Mouse (Mus musculus) embryonic facial prominence, embryonic 12.5 days (tissue): Measurements from ENCODE around the gene Ppp1r14d. TPM values are rescaled to one million over a fixed set of nuclear protein-coding genes. Genes with fewer than 3 reads are reported as not detected.

Source experiments
- ATAC-seq: fragments of 200-750 bp; cut with Nextera tagmentation; 2 replicates; pipeline ENCODE4 v1.8.0; 2017; ENCODE audit not compliant: insufficient number of reproducible peaks, insufficient read depth, low FRiP score, low TSS enrichment
- H3K27ac ChIP-seq: fragments of 300-500 bp; sonication (generic); 2 replicates; pipeline ENCODE4 v1.5.1; 2016; ENCODE audit warnings: mild to moderate bottlenecking
- H3K27me3 ChIP-seq: fragments of 300-500 bp; sonication (generic); 2 replicates; pipeline ENCODE4 v1.6.1; 2016; ENCODE audit warnings: mild to moderate bottlenecking, moderate library complexity
- H3K36me3 ChIP-seq: fragments of 300-500 bp; sonication (generic); 2 replicates; pipeline ENCODE4 v1.6.1; 2016; ENCODE audit warnings: mild to moderate bottlenecking
- H3K4me1 ChIP-seq: fragments of 300-500 bp; sonication (generic); 2 replicates; pipeline ENCODE4 v1.6.1; 2016
- H3K4me2 ChIP-seq: fragments of 300-500 bp; sonication (generic); replicated peaks from 2 replicates; pipeline ENCODE4 v1.6.1; 2016; ENCODE audit warnings: mild to moderate bottlenecking, moderate library complexity
- H3K4me3 ChIP-seq: fragments of 300-500 bp; sonication (generic); 2 replicates; pipeline ENCODE4 v1.5.1; 2016; ENCODE audit warnings: mild to moderate bottlenecking
- H3K9ac ChIP-seq: fragments of 300-500 bp; sonication (generic); 2 replicates; pipeline ENCODE4 v1.6.1; 2016; ENCODE audit warnings: mild to moderate bottlenecking, moderate library complexity
- H3K9me3 ChIP-seq: fragments of 300-500 bp; sonication (generic); 2 replicates; pipeline ENCODE4 v1.6.1; 2016; ENCODE audit warnings: mild to moderate bottlenecking, moderate library complexity
- WGBS: fragments of 180-500 bp; shearing (Covaris S2); methylation state at CpG from one replicate; pipeline ENCODE4 v1.1.7; 2016; 5-methylcytosine and 5-hydroxymethylcytosine counted together
- polyA plus RNA-seq: library from polyadenylated mRNA; unstranded; fragments of >200 nt; fragmentation: Nextera tagmentation; extraction: Ambion mirVana; gene quantifications from 2 replicates; pipeline ENCODE4 v1.2.1, GENCODE M21; 2016

The Ppp1r14d gene
- polyA plus RNA-seq, 1 experiment from 2014 or later, result 0.28 TPM

DNA sequence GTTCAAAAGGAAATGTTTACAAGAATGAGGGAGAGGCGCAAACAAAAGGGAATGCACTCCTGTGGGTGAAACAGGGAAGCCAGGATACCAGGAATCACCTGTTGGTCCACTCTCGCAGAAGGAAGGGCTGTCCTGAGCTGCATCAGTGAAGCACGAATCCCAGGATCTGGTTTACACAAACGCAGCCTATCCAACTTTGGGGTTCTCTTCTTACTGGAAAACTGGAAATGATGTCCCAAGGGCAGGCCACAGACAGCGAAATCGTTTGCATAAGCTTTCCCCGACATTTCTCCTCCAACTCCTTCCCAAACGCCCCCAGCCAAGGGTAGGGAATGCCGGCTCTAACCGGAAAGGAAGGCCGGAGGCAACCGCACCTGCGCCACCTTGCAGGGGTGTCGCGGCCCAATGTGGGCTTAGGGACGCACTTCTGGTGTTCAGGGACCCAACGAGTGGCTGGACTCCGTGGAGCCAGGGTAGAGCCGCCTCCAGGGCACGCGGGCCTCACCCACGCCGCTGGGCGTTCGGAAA, 7.0 kb upstream of the Ppp1r14d start:
- H3K9me3 ChIP-seq, result no peaks in the 10 kb centered on the region
- H3K36me3 ChIP-seq, result no peaks in the 10 kb centered on the region
- ATAC-seq, result no peak; the same call in 1 of the 2 replicates
- H3K4me3 ChIP-seq, result peak overlapping the region; percentile 46
- H3K9ac ChIP-seq, result peak overlapping the region; percentile 54
- H3K4me2 ChIP-seq, result peak overlapping the region; percentile 77
- no peak overlapping the region for H3K27ac ChIP-seq
- H3K4me1 ChIP-seq, result peaks cover 12% of the 10 kb centered on the region; the same call in 1 of the 2 replicates
- peaks cover 64% of the 10 kb centered on the region for H3K27me3 ChIP-seq
- WGBS, result 4% methylated on average over 25 of the region's 25 CpGs

DNA sequence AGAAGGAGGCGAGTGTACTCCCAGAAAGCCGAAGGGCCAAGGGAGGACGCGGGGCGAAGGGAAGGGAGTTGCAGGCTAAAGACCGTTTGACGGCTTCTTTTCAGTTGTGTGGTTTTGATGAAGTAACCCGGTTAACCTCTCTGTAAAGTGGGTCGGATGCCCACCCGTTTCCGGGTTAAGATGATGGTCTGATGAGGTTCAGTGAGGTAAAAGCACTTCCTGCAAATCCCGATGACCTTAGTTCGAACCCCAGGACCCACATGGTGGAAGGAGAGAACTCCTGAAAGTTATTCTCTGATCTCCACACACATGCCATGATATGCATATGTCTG, 20.6 kb downstream of the Ppp1r14d start:
- no peak; the same call in 1 of the 2 replicates for ATAC-seq
- H3K4me3 ChIP-seq, result peak overlapping the region; percentile 71
- H3K4me2 ChIP-seq, result peak overlapping the region; percentile 67
- H3K9me3 ChIP-seq, result no peaks in the 10 kb centered on the region
- H3K9ac ChIP-seq, result peak overlapping the region; percentile 77
- WGBS, result 1% methylated on average over 13 of the region's 13 CpGs
- H3K27me3 ChIP-seq, result no peaks in the 10 kb centered on the region
- H3K27ac ChIP-seq, result peak overlapping the region; percentile 91; the same call in 1 of the 2 replicates
- H3K36me3 ChIP-seq, result peaks cover 29% of the 10 kb centered on the region
- peaks cover 7% of the 10 kb centered on the region; the same call in 1 of the 2 replicates for H3K4me1 ChIP-seq

- WGBS, result under 1% methylated on average over 51 of the region's 51 CpGs
- no peaks in the 10 kb centered on the region for H3K9me3 ChIP-seq
Measured at GRCm38 (mm10) chr2:119208344-119209175, 21.1 kb downstream of the Ppp1r14d start, which contains the start of the genes Zfyve19 and Dnajc17. Zfyve19 (plus strand) TSS chr2:119208617. Dnajc17 (minus strand) TSS chr2:119208795.

GRCm38 (mm10) chr2:119207961-119208343, 21.8 kb downstream of the Ppp1r14d start:
- 20% methylated on average over 6 of the region's 6 CpGs for WGBS

More at GRCm38 (mm10) chr2:119208344-119209175, 21.1 kb downstream of the Ppp1r14d start, which contains the start of the genes Zfyve19 and Dnajc17:
- peak; percentile 98 for ATAC-seq
- peaks cover 29% of the 10 kb centered on the region for H3K36me3 ChIP-seq
- peak within 1 kb of the TSS; percentile 71 for H3K4me3 ChIP-seq
- H3K4me1 ChIP-seq, result peaks cover 7% of the 10 kb centered on the region; the same call in 1 of the 2 replicates
- peak within 1 kb of the TSS; percentile 67 for H3K4me2 ChIP-seq
- H3K27ac ChIP-seq, result peak within 1 kb of the TSS; percentile 91
- peak within 1 kb of the TSS; percentile 77 for H3K9ac ChIP-seq
- H3K27me3 ChIP-seq, result no peaks in the 10 kb centered on the region

GRCm38 (mm10) chr2:119203871-119204460, 25.7 kb downstream of the Ppp1r14d start:
- WGBS, result 85% methylated on average over 4 of the region's 4 CpGs

More at GRCm38 (mm10) chr2:119207961-119208343, 21.8 kb downstream of the Ppp1r14d start:
- ATAC-seq, result no peak
- H3K4me1 ChIP-seq, result peaks cover 7% of the 10 kb centered on the region; the same call in 1 of the 2 replicates
- no peaks in the 10 kb centered on the region for H3K9me3 ChIP-seq
- H3K36me3 ChIP-seq, result peaks cover 25% of the 10 kb centered on the region
- peak overlapping the region; percentile 91 for H3K27ac ChIP-seq
- H3K9ac ChIP-seq, result peak overlapping the region; percentile 77
- peak overlapping the region; percentile 71 for H3K4me3 ChIP-seq
- H3K4me2 ChIP-seq, result peak overlapping the region; percentile 58
- no peaks in the 10 kb centered on the region for H3K27me3 ChIP-seq

GRCm38 (mm10) chr2:119202914-119203453, 26.7 kb downstream of the Ppp1r14d start:
- no peak overlapping the region for H3K4me3 ChIP-seq
- no peaks in the 10 kb centered on the region for H3K9me3 ChIP-seq
- H3K36me3 ChIP-seq, result no peaks in the 10 kb centered on the region
- no peak overlapping the region for H3K4me2 ChIP-seq
- H3K27me3 ChIP-seq, result no peaks in the 10 kb centered on the region
- H3K27ac ChIP-seq, result 0 out of 2 replicates have a peak overlapping the region, but pooled peaks have one; percentile 13
- peaks cover 7% of the 10 kb centered on the region; the same call in 1 of the 2 replicates for H3K4me1 ChIP-seq
- WGBS, result 67% methylated on average over 5 of the region's 5 CpGs
- H3K9ac ChIP-seq, result no peak overlapping the region
- no peak for ATAC-seq

More at GRCm38 (mm10) chr2:119203871-119204460, 25.7 kb downstream of the Ppp1r14d start:
- Histone ChIP-seq H3K4me1 (peaks cover 2% of the 10 kb centered on the region; the same call in 1 of the 2 replicates), H3K27me3 (no peaks in the 10 kb centered on the region), H3K36me3 (no peaks in the 10 kb centered on the region), H3K9ac (no peak overlapping the region), H3K4me3 (no peak overlapping the region), H3K9me3 (no peaks in the 10 kb centered on the region), H3K27ac (no peak overlapping the region), H3K4me2 (no peak overlapping the region)
- ATAC-seq, result no peak

GRCm38 (mm10) chr2:119198934-119199333, 30.8 kb downstream of the Ppp1r14d start:
- no peak overlapping the region for H3K27ac ChIP-seq
- H3K4me3 ChIP-seq, result no peak overlapping the region
- no peaks in the 10 kb centered on the region for H3K9me3 ChIP-seq
- H3K36me3 ChIP-seq, result no peaks in the 10 kb centered on the region
- WGBS, result 67% methylated on average over 3 of the region's 3 CpGs
- H3K4me2 ChIP-seq, result no peak overlapping the region
- H3K4me1 ChIP-seq, result peaks cover 14% of the 10 kb centered on the region
- ATAC-seq, result no peak
- H3K9ac ChIP-seq, result no peak overlapping the region
- H3K27me3 ChIP-seq, result no peaks in the 10 kb centered on the region

DNA sequence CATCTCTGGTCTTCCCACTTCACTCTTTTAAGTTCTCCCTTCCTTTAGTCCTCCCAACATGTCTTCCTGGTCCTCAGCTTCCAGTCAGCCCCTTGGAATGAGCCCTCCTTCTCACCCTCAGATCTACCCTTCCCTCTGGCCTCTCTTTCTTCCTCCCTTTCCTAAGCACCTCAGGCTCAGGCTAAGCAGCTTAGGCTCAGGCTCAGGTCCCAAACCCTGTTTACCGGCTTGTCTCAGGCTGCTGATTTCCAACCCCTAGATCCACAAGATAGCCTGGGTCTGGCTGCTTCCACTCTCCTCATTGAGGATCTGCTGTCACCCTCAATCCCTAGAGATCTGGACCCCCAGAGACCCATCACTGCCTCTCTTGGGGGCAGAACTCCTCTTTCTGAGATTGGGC, 31.7 kb downstream of the Ppp1r14d start:
- 16% methylated on average over 1 of the region's 1 CpGs for WGBS
- peaks cover 14% of the 10 kb centered on the region for H3K4me1 ChIP-seq
- no peak for ATAC-seq
- H3K9me3 ChIP-seq, result no peaks in the 10 kb centered on the region
- H3K4me2 ChIP-seq, result no peak overlapping the region
- H3K27ac ChIP-seq, result no peak overlapping the region
- H3K27me3 ChIP-seq, result no peaks in the 10 kb centered on the region
- no peaks in the 10 kb centered on the region for H3K36me3 ChIP-seq
- H3K4me3 ChIP-seq, result no peak overlapping the region
- no peak overlapping the region for H3K9ac ChIP-seq

GRCm38 (mm10) chr2:119197493-119197892, 32.2 kb downstream of the Ppp1r14d start:
- no peak for ATAC-seq
- 87% methylated on average over 1 of the region's 1 CpGs for whole genome bisulfite sequencing
- Histone ChIP-seq H3K27me3 (no peaks in the 10 kb centered on the region), H3K9ac (no peak overlapping the region), H3K4me3 (no peak overlapping the region), H3K27ac (no peak overlapping the region), H3K36me3 (no peaks in the 10 kb centered on the region), H3K4me1 (peaks cover 14% of the 10 kb centered on the region), H3K9me3 (no peaks in the 10 kb centered on the region), H3K4me2 (no peak overlapping the region)

DNA sequence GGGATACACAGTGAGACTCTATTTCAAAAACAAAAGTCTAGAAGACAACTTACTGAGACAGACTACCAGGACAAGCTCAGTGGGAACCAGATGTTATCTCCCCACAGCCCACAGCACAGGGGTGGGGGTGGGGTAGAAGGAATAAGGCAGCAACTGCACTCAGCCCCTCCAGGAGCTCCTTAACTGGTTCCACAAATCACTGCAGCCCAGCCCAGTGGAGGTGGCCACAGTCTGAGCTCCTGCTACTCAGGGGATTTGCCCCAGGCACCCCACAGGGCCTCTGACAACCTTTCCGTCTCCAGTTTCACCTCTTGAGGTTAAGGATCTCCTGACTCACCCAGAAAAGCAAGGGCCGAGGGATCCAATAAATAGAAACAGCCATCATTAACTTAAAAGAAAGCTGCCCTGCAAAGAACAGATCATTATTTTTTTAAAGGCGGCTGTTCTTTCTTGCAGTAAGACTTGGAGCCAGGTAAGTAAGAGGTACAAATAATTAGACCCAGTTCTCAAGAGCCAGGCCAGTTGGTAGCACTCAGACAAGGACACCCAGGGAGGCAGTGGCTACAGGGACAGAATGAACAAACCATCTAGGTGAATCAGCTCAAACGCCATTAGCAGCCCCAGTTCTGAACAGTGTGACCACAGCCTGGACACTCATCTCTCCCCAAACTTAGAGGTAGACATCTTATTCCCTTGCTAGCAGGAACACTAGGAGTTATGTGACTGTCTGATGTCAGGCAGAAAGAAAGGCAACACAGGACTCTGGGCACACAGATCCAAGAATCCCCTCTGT, 33.2 kb downstream of the Ppp1r14d start:
- no peaks in the 10 kb centered on the region for H3K27me3 ChIP-seq
- 11% methylated on average over 4 of the region's 4 CpGs for WGBS
- peaks cover 14% of the 10 kb centered on the region for H3K4me1 ChIP-seq
- H3K9me3 ChIP-seq, result no peaks in the 10 kb centered on the region
- H3K4me3 ChIP-seq, result no peak overlapping the region
- H3K27ac ChIP-seq, result peak overlapping the region; percentile 58
- ATAC-seq, result peak; percentile 62; the same call in 1 of the 2 replicates
- H3K4me2 ChIP-seq, result no peak overlapping the region
- H3K36me3 ChIP-seq, result no peaks in the 10 kb centered on the region
- no peak overlapping the region for H3K9ac ChIP-seq

DNA sequence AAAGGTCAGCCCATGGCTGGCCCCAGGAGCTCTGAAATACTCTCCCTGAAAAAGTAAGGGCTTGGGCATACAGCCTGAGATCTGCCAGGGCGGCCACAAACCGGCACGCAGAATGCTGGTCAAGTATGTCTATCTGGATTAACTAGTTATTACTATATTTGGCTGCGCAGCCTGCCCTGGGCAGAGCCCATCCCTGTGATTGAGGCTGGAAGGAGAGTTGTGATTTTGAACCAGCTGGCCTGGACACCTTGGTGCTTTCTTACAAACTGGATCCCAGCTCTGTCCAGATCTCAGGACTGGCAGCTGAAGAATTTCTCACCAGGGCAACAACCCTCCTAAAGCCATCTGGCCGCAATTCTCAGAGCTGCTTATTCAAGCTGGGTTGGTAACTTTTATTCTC, 35.6 kb downstream of the Ppp1r14d start:
- no peak overlapping the region for H3K9ac ChIP-seq
- H3K36me3 ChIP-seq, result no peaks in the 10 kb centered on the region
- H3K4me3 ChIP-seq, result no peak overlapping the region
- H3K27ac ChIP-seq, result no peak overlapping the region
- 88% methylated on average over 5 of the region's 5 CpGs for WGBS
- H3K27me3 ChIP-seq, result no peaks in the 10 kb centered on the region
- peaks cover 15% of the 10 kb centered on the region for H3K4me1 ChIP-seq
- no peaks in the 10 kb centered on the region for H3K9me3 ChIP-seq
- no peak for ATAC-seq
- no peak overlapping the region for H3K4me2 ChIP-seq
